Mouse (Mus musculus): Measurements from ENCODE around the gene Ankrd9. TPM values are rescaled to one million over a fixed set of nuclear protein-coding genes. Genes with fewer than 3 reads are reported as not detected.

Ankrd9 gene
- polyA plus RNA-seq, 1 experiment from 2014 or later, result 11.5 TPM

- 86% methylated on average over 6 of the region's 6 CpGs for WGBS
- Histone ChIP-seq H3K27me3 (ENCODE audit: control insufficient read depth, insufficient read depth, low read length) (no peaks in the 10 kb centered on the region), H3K4me1 (ENCODE audit: control insufficient read depth, insufficient read depth, low read length) (no peaks in the 10 kb centered on the region), H3K27ac (replicated peaks; ENCODE audit: low read depth, low read length) (no peak overlapping the region), H3K4me3 (ENCODE audit: low read depth, low read length) (no peak overlapping the region), H3K36me3 (replicated peaks; ENCODE audit: control insufficient read depth, insufficient read depth, low read depth, low read length) (no peaks in the 10 kb centered on the region), H3K9ac (replicated peaks; ENCODE audit: low read length) (no peak overlapping the region), H3K4me2 (ENCODE audit: low read depth, low read length) (no peak overlapping the region), H3K9me3 (replicated peaks; ENCODE audit: control insufficient read depth, low read length) (no peaks in the 10 kb centered on the region)
- DNase-seq (ENCODE audit: low spot score) (no peak), ATAC-seq (replicated peaks; ENCODE audit: insufficient number of reproducible peaks, low FRiP score, low TSS enrichment, low read depth) (no peak)
These were observed 26.0 kb downstream of the Ankrd9 start for GRCm38 (mm10) chr12:110952628-110953385.

- 85% methylated on average over 7 of the region's 7 CpGs for WGBS
- no peak overlapping the region for H3K27ac ChIP-seq (replicated peaks; ENCODE audit: low read depth, low read length)
These were observed 27.6 kb downstream of the Ankrd9 start for GRCm38 (mm10) chr12:110951236-110951635.

GRCm38 (mm10) chr12:110950151-110950550, 28.7 kb downstream of the Ankrd9 start:
- DNase-seq (ENCODE audit: low spot score) (no peak), ATAC-seq (replicated peaks; ENCODE audit: insufficient number of reproducible peaks, low FRiP score, low TSS enrichment, low read depth) (no peak)
- 82% methylated on average over 4 of the region's 4 CpGs for WGBS
- Histone ChIP-seq H3K4me2 (ENCODE audit: low read depth, low read length) (no peak overlapping the region), H3K27ac (replicated peaks; ENCODE audit: low read depth, low read length) (no peak overlapping the region), H3K9ac (replicated peaks; ENCODE audit: low read length) (no peak overlapping the region), H3K36me3 (replicated peaks; ENCODE audit: control insufficient read depth, insufficient read depth, low read depth, low read length) (no peaks in the 10 kb centered on the region), H3K27me3 (ENCODE audit: control insufficient read depth, insufficient read depth, low read length) (no peaks in the 10 kb centered on the region), H3K4me3 (ENCODE audit: low read depth, low read length) (no peak overlapping the region), H3K9me3 (replicated peaks; ENCODE audit: control insufficient read depth, low read length) (no peaks in the 10 kb centered on the region), H3K4me1 (ENCODE audit: control insufficient read depth, insufficient read depth, low read length) (no peaks in the 10 kb centered on the region)

More at GRCm38 (mm10) chr12:110951236-110951635, 27.6 kb downstream of the Ankrd9 start:
- H3K4me3 ChIP-seq (ENCODE audit: low read depth, low read length), result no peak overlapping the region
- no peaks in the 10 kb centered on the region for H3K36me3 ChIP-seq (replicated peaks; ENCODE audit: control insufficient read depth, insufficient read depth, low read depth, low read length)
- DNase-seq (ENCODE audit: low spot score) (no peak), ATAC-seq (replicated peaks; ENCODE audit: insufficient number of reproducible peaks, low FRiP score, low TSS enrichment, low read depth) (no peak)
- no peak overlapping the region for H3K9ac ChIP-seq (replicated peaks; ENCODE audit: low read length)
- no peaks in the 10 kb centered on the region for H3K4me1 ChIP-seq (ENCODE audit: control insufficient read depth, insufficient read depth, low read length)
- H3K27me3 ChIP-seq (ENCODE audit: control insufficient read depth, insufficient read depth, low read length), result no peaks in the 10 kb centered on the region
- H3K9me3 ChIP-seq (replicated peaks; ENCODE audit: control insufficient read depth, low read length), result no peaks in the 10 kb centered on the region
- H3K4me2 ChIP-seq (ENCODE audit: low read depth, low read length), result no peak overlapping the region

- no peaks in the 10 kb centered on the region for H3K27me3 ChIP-seq (ENCODE audit: control insufficient read depth, insufficient read depth, low read length)
- no peaks in the 10 kb centered on the region for H3K36me3 ChIP-seq (replicated peaks; ENCODE audit: control insufficient read depth, insufficient read depth, low read depth, low read length)
- H3K9me3 ChIP-seq (replicated peaks; ENCODE audit: control insufficient read depth, low read length), result no peaks in the 10 kb centered on the region
- no peak for ATAC-seq (replicated peaks; ENCODE audit: insufficient number of reproducible peaks, low FRiP score, low TSS enrichment, low read depth)
- H3K4me3 ChIP-seq (ENCODE audit: low read depth, low read length), result no peak overlapping the region
- H3K4me2 ChIP-seq (ENCODE audit: low read depth, low read length), result no peak overlapping the region
- no peak for DNase-seq (ENCODE audit: low spot score)
- H3K4me1 ChIP-seq (ENCODE audit: control insufficient read depth, insufficient read depth, low read length), result no peaks in the 10 kb centered on the region
- 96% methylated on average over 1 of the region's 1 CpGs for WGBS
- no peak overlapping the region for H3K27ac ChIP-seq (replicated peaks; ENCODE audit: low read depth, low read length)
- H3K9ac ChIP-seq (replicated peaks; ENCODE audit: low read length), result no peak overlapping the region
These were observed 29.4 kb downstream of the Ankrd9 start for GRCm38 (mm10) chr12:110949410-110949809.

GRCm38 (mm10) chr12:110948910-110949201, 30.0 kb downstream of the Ankrd9 start:
- H3K36me3 ChIP-seq (replicated peaks; ENCODE audit: control insufficient read depth, insufficient read depth, low read depth, low read length), result no peaks in the 10 kb centered on the region
- DNase-seq (ENCODE audit: low spot score) (no peak), ATAC-seq (replicated peaks; ENCODE audit: insufficient number of reproducible peaks, low FRiP score, low TSS enrichment, low read depth) (no peak)
- H3K9me3 ChIP-seq (replicated peaks; ENCODE audit: control insufficient read depth, low read length), result no peaks in the 10 kb centered on the region
- no peak overlapping the region for H3K4me3 ChIP-seq (ENCODE audit: low read depth, low read length)
- no peak overlapping the region for H3K4me2 ChIP-seq (ENCODE audit: low read depth, low read length)
- H3K4me1 ChIP-seq (ENCODE audit: control insufficient read depth, insufficient read depth, low read length), result no peaks in the 10 kb centered on the region
- 84% methylated on average over 3 of the region's 3 CpGs for WGBS
- H3K27me3 ChIP-seq (ENCODE audit: control insufficient read depth, insufficient read depth, low read length), result no peaks in the 10 kb centered on the region
- no peak overlapping the region for H3K27ac ChIP-seq (replicated peaks; ENCODE audit: low read depth, low read length)
- no peak overlapping the region for H3K9ac ChIP-seq (replicated peaks; ENCODE audit: low read length)

GRCm38 (mm10) chr12:110948082-110948909, 30.5 kb downstream of the Ankrd9 start:
- 91% methylated on average over 6 of the region's 6 CpGs for WGBS
- no peak overlapping the region for H3K27ac ChIP-seq (replicated peaks; ENCODE audit: low read depth, low read length)
- no peak for ATAC-seq (replicated peaks; ENCODE audit: insufficient number of reproducible peaks, low FRiP score, low TSS enrichment, low read depth)

GRCm38 (mm10) chr12:110946216-110946615, 32.6 kb downstream of the Ankrd9 start:
- H3K4me1 ChIP-seq (ENCODE audit: control insufficient read depth, insufficient read depth, low read length), result no peaks in the 10 kb centered on the region
- DNase-seq (ENCODE audit: low spot score) (no peak), ATAC-seq (replicated peaks; ENCODE audit: insufficient number of reproducible peaks, low FRiP score, low TSS enrichment, low read depth) (no peak)
- H3K4me3 ChIP-seq (ENCODE audit: low read depth, low read length), result no peak overlapping the region
- H3K36me3 ChIP-seq (replicated peaks; ENCODE audit: control insufficient read depth, insufficient read depth, low read depth, low read length), result no peaks in the 10 kb centered on the region
- H3K27me3 ChIP-seq (ENCODE audit: control insufficient read depth, insufficient read depth, low read length), result no peaks in the 10 kb centered on the region
- no peaks in the 10 kb centered on the region for H3K9me3 ChIP-seq (replicated peaks; ENCODE audit: control insufficient read depth, low read length)
- no peak overlapping the region for H3K4me2 ChIP-seq (ENCODE audit: low read depth, low read length)
- H3K9ac ChIP-seq (replicated peaks; ENCODE audit: low read length), result no peak overlapping the region
- 90% methylated on average over 7 of the region's 7 CpGs for WGBS
- no peak overlapping the region for H3K27ac ChIP-seq (replicated peaks; ENCODE audit: low read depth, low read length)

More at GRCm38 (mm10) chr12:110948082-110948909, 30.5 kb downstream of the Ankrd9 start:
- Histone ChIP-seq H3K36me3 (replicated peaks; ENCODE audit: control insufficient read depth, insufficient read depth, low read depth, low read length) (no peaks in the 10 kb centered on the region), H3K9ac (replicated peaks; ENCODE audit: low read length) (no peak overlapping the region), H3K4me2 (ENCODE audit: low read depth, low read length) (no peak overlapping the region), H3K4me3 (ENCODE audit: low read depth, low read length) (no peak overlapping the region), H3K4me1 (ENCODE audit: control insufficient read depth, insufficient read depth, low read length) (no peaks in the 10 kb centered on the region), H3K27me3 (ENCODE audit: control insufficient read depth, insufficient read depth, low read length) (no peaks in the 10 kb centered on the region), H3K9me3 (replicated peaks; ENCODE audit: control insufficient read depth, low read length) (no peaks in the 10 kb centered on the region)
- no peak for DNase-seq (ENCODE audit: low spot score)

- H3K4me1 ChIP-seq (ENCODE audit: control insufficient read depth, insufficient read depth, low read length), result no peaks in the 10 kb centered on the region
- H3K9ac ChIP-seq (replicated peaks; ENCODE audit: low read length), result no peak overlapping the region
- no peak overlapping the region for H3K4me3 ChIP-seq (ENCODE audit: low read depth, low read length)
- H3K27ac ChIP-seq (replicated peaks; ENCODE audit: low read depth, low read length), result no peak overlapping the region
- DNase-seq (ENCODE audit: low spot score) (no peak), ATAC-seq (replicated peaks; ENCODE audit: insufficient number of reproducible peaks, low FRiP score, low TSS enrichment, low read depth) (no peak)
- no peaks in the 10 kb centered on the region; the same call in 1 of the 2 replicates for H3K36me3 ChIP-seq (replicated peaks; ENCODE audit: control insufficient read depth, insufficient read depth, low read depth, low read length)
- H3K9me3 ChIP-seq (replicated peaks; ENCODE audit: control insufficient read depth, low read length), result no peaks in the 10 kb centered on the region
- no peak overlapping the region for H3K4me2 ChIP-seq (ENCODE audit: low read depth, low read length)
- 95% methylated on average over 3 of the region's 3 CpGs for WGBS
- no peaks in the 10 kb centered on the region for H3K27me3 ChIP-seq (ENCODE audit: control insufficient read depth, insufficient read depth, low read length)
These were observed 38.0 kb downstream of the Ankrd9 start for GRCm38 (mm10) chr12:110940869-110941268.
